Mouse (Mus musculus) C2C12 (cell line): ENCODE results near the gene Rnf7. TPM values are rescaled to one million over a fixed set of nuclear protein-coding genes. Genes with fewer than 3 reads are reported as not detected.

ENCODE experiments used
- H3K27me3 ChIP-seq: one replicate; pipeline ENCODE4 v1.6.1; 2011; ENCODE audit not compliant: control insufficient read depth, insufficient read depth, insufficient read length
- H3K36me3 ChIP-seq: one replicate; pipeline ENCODE4 v1.6.1; 2011; ENCODE audit not compliant: control insufficient read depth, insufficient read depth
- H3K4me3 ChIP-seq: one replicate; pipeline ENCODE4 v1.5.1; 2011; ENCODE audit warnings: mild to moderate bottlenecking, control low read depth; ENCODE audit not compliant: poor library complexity, insufficient read depth, severe bottlenecking
- H3K79me2 ChIP-seq: one replicate; pipeline ENCODE4 v1.6.1; 2011; ENCODE audit not compliant: control insufficient read depth, insufficient read depth
- H3K79me3 ChIP-seq: one replicate; pipeline ENCODE4 v1.6.1; 2011; ENCODE audit warnings: low read depth, control low read depth
- H3ac ChIP-seq: one replicate; pipeline ENCODE3; 2011; ENCODE audit warnings: low read depth; ENCODE audit not compliant: control insufficient read depth, insufficient read length
- CEBPB ChIP-seq: IDR thresholded peaks from one replicate; pipeline ENCODE4 v1.6.1; 2011; ENCODE audit warnings: low read depth, mild to moderate bottlenecking, control low read depth, moderate library complexity
- CTCF ChIP-seq: IDR thresholded peaks from one replicate; pipeline ENCODE4 v1.5.1; 2011; ENCODE audit not compliant: control insufficient read depth, insufficient read depth, insufficient read length
- FOSL1 ChIP-seq: IDR thresholded peaks from one replicate; pipeline ENCODE4 v1.8.0; 2011; ENCODE audit warnings: mild to moderate bottlenecking, low read length; ENCODE audit not compliant: poor library complexity, insufficient read depth, severe bottlenecking
- MAX ChIP-seq: IDR thresholded peaks from one replicate; pipeline ENCODE4 v1.6.1; 2011; ENCODE audit warnings: mild to moderate bottlenecking, control low read depth
- MYOD1 ChIP-seq: IDR thresholded peaks from one replicate; pipeline ENCODE4 v1.6.1; 2011; ENCODE audit warnings: low read depth; ENCODE audit not compliant: control insufficient read depth, insufficient read length
- MYOG ChIP-seq: IDR thresholded peaks from one replicate; pipeline ENCODE4 v1.6.1; 2011; ENCODE audit not compliant: control insufficient read depth, insufficient read length; ENCODE audit errors: extremely low read depth
- USF1 ChIP-seq: IDR thresholded peaks from one replicate; pipeline ENCODE4 v1.6.1; 2011; ENCODE audit warnings: low read depth, mild to moderate bottlenecking, control low read depth, moderate library complexity
- polyA plus RNA-seq: library from polyadenylated mRNA; unstranded; fragments of >200 nt; fragmentation: generic; extraction: Trizol; gene quantifications from one replicate; pipeline ENCODE4 v1.2.1, GENCODE M21; 2012; ENCODE audit warnings: missing spikeins

Rnf7 gene
- polyA plus RNA-seq, 1 experiment: 121 TPM

GRCm38 (mm10) chr9:96442081-96442480, 36.4 kb downstream of the Rnf7 start:
- Histone ChIP-seq H3ac (no peak overlapping the region), H3K4me3 (no peak overlapping the region), H3K79me2 (no peaks in the 10 kb centered on the region), H3K27me3 (no peaks in the 10 kb centered on the region), H3K36me3 (no peaks in the 10 kb centered on the region), H3K79me3 (no peaks in the 10 kb centered on the region)
- TF ChIP-seq USF1: no peak
- TF ChIP-seq CEBPB: no peak
- TF ChIP-seq MYOD1: no peak
- TF ChIP-seq CTCF: no peak
- no peak for TF ChIP-seq MYOG
- no peak for TF ChIP-seq MAX
- no peak for TF ChIP-seq FOSL1

GRCm38 (mm10) chr9:96438334-96438871, 40.1 kb downstream of the Rnf7 start:
- TF ChIP-seq MAX (no peak), MYOD1 (no peak), CTCF (no peak), MYOG (no peak), USF1 (no peak), CEBPB (no peak), FOSL1 (no peak)
- H3K36me3 ChIP-seq: no peaks in the 10 kb centered on the region
- H3K79me2 ChIP-seq: no peaks in the 10 kb centered on the region
- H3K79me3 ChIP-seq: no peaks in the 10 kb centered on the region
- no peak overlapping the region for H3K4me3 ChIP-seq
- H3K27me3 ChIP-seq: no peaks in the 10 kb centered on the region
- H3ac ChIP-seq: no peak overlapping the region

- H3K79me3 ChIP-seq: no peaks in the 10 kb centered on the region
- H3K36me3 ChIP-seq: no peaks in the 10 kb centered on the region
- no peak overlapping the region for H3K4me3 ChIP-seq
- H3K27me3 ChIP-seq: no peaks in the 10 kb centered on the region
- no peaks in the 10 kb centered on the region for H3K79me2 ChIP-seq
- no peak overlapping the region for H3ac ChIP-seq
- TF ChIP-seq MAX (no peak), CTCF (no peak), FOSL1 (no peak), MYOG (no peak)
These were observed 40.6 kb downstream of the Rnf7 start for GRCm38 (mm10) chr9:96437805-96438333.

- Histone ChIP-seq H3ac (no peak overlapping the region), H3K27me3 (no peaks in the 10 kb centered on the region), H3K4me3 (no peak overlapping the region), H3K79me3 (no peaks in the 10 kb centered on the region), H3K79me2 (no peaks in the 10 kb centered on the region), H3K36me3 (no peaks in the 10 kb centered on the region)
- no peak for TF ChIP-seq MYOG
- no peak for TF ChIP-seq CEBPB
- TF ChIP-seq USF1: no peak
- TF ChIP-seq MYOD1: no peak
- TF ChIP-seq MAX: no peak
- no peak for TF ChIP-seq CTCF
- no peak for TF ChIP-seq FOSL1
These were observed 41.3 kb downstream of the Rnf7 start for GRCm38 (mm10) chr9:96436901-96437804.

- H3K4me3 ChIP-seq: no peak overlapping the region
- TF ChIP-seq CTCF: no peak
- no peak for TF ChIP-seq CEBPB
- no peak for TF ChIP-seq FOSL1
- no peak for TF ChIP-seq MYOD1
- no peak for TF ChIP-seq MYOG
- TF ChIP-seq USF1: no peak
- TF ChIP-seq MAX: no peak
- H3K79me2 ChIP-seq: no peaks in the 10 kb centered on the region
- H3K36me3 ChIP-seq: no peaks in the 10 kb centered on the region
- H3K79me3 ChIP-seq: no peaks in the 10 kb centered on the region
- no peaks in the 10 kb centered on the region for H3K27me3 ChIP-seq
- no peak overlapping the region for H3ac ChIP-seq
These were observed 45.9 kb downstream of the Rnf7 start for GRCm38 (mm10) chr9:96432575-96432974.

- Histone ChIP-seq H3K27me3 (no peaks in the 10 kb centered on the region), H3K79me2 (no peaks in the 10 kb centered on the region), H3K79me3 (no peaks in the 10 kb centered on the region), H3ac (no peak overlapping the region), H3K36me3 (no peaks in the 10 kb centered on the region), H3K4me3 (no peak overlapping the region)
- TF ChIP-seq MAX (no peak), USF1 (no peak), CEBPB (no peak), FOSL1 (no peak), MYOG (no peak), CTCF (no peak), MYOD1 (no peak)
These were observed 47.4 kb downstream of the Rnf7 start for GRCm38 (mm10) chr9:96431081-96431480.
